Mouse (Mus musculus) spleen, postnatal 14 days (tissue): ENCODE data around the gene Ak2.

ENCODE experiments used
- DNase-seq, 2 experiments: peaks; one replicate each; pipeline ENCODE4 v3.0.0; 2021 to 2022; ENCODE audit warnings: low spot score in 2 of 2

The Ak2 gene

GRCm38 (mm10) chr4:129011604-129012121, 19.9 kb downstream of the Ak2 start:
- DNase-seq: no peak

GRCm38 (mm10) chr4:129013151-129013864, 21.6 kb downstream of the Ak2 start:
- DNase-seq: no peak

GRCm38 (mm10) chr4:129016329-129016728, 24.6 kb downstream of the Ak2 start:
- DNase-seq: no peak

- DNase-seq: no peak
These were observed 25.4 kb downstream of the Ak2 start for GRCm38 (mm10) chr4:129017150-129017549.

GRCm38 (mm10) chr4:129018788-129019435, 27.2 kb downstream of the Ak2 start:
- no peak for DNase-seq

- no peak for DNase-seq
These were observed 28.0 kb downstream of the Ak2 start for GRCm38 (mm10) chr4:129019788-129020187.

GRCm38 (mm10) chr4:129020454-129020853, 28.7 kb downstream of the Ak2 start:
- DNase-seq: no peak

GRCm38 (mm10) chr4:129021426-129021825, 29.7 kb downstream of the Ak2 start:
- DNase-seq: no peak

GRCm38 (mm10) chr4:129021886-129022285, 30.1 kb downstream of the Ak2 start:
- no peak for DNase-seq

- no peak for DNase-seq
These were observed 32.1 kb downstream of the Ak2 start for GRCm38 (mm10) chr4:129023884-129024283.

GRCm38 (mm10) chr4:129024775-129025174, 33.0 kb downstream of the Ak2 start:
- peak in 1 of 2 experiments; percentile 43 for DNase-seq

GRCm38 (mm10) chr4:129025707-129026106, 33.9 kb downstream of the Ak2 start:
- DNase-seq: no peak

- no peak for DNase-seq
These were observed 39.0 kb downstream of the Ak2 start for GRCm38 (mm10) chr4:129030746-129031145.

GRCm38 (mm10) chr4:129031408-129031965, 39.7 kb downstream of the Ak2 start:
- no peak for DNase-seq

GRCm38 (mm10) chr4:129032133-129032962, 40.6 kb downstream of the Ak2 start:
- DNase-seq: peak in 1 of 2 experiments; percentile 48

GRCm38 (mm10) chr4:129032963-129033951, 41.5 kb downstream of the Ak2 start:
- DNase-seq: peak in 1 of 2 experiments; percentile 35

- no peak for DNase-seq
These were observed 42.5 kb downstream of the Ak2 start for GRCm38 (mm10) chr4:129034224-129034623.

GRCm38 (mm10) chr4:129034706-129035660, 43.2 kb downstream of the Ak2 start:
- DNase-seq: peak; percentile 26 to 31

GRCm38 (mm10) chr4:129035851-129036445, 44.2 kb downstream of the Ak2 start:
- no peak for DNase-seq
